In genomic region chr5:69156489-69156888, GRCm38 (mm10) we compare ENCODE assay signal across 30 mouse cellular contexts.
"Had no signal": no experiment of that assay in that cellular context is flagged by ENCODE, and none has a peak within 500 bp of the region (broad histone marks: within the 10 kb centered on the region; RNA-seq: fewer than 3 reads in every experiment).

No protein-coding gene starts in this region.

- H3K4me1 ChIP-seq: limb, embryonic 10.5 days; limb, embryonic 12.5 days; limb, embryonic 13.5 days; limb, embryonic 15.5 days; liver, embryonic 12.5 days; liver, embryonic 13.5 days; liver, embryonic 15.5 days; lung, embryonic 15.5 days; megakaryocyte, embryonic 14.5 days; midbrain, embryonic 10.5 days; midbrain, embryonic 12.5 days; midbrain, embryonic 15.5 days; neural tube, embryonic 12.5 days had no signal

- H3K9me3 ChIP-seq: limb, embryonic 10.5 days; limb, embryonic 12.5 days; limb, embryonic 13.5 days; limb, embryonic 15.5 days; liver, embryonic 12.5 days; liver, embryonic 13.5 days; liver, embryonic 15.5 days; lung, embryonic 15.5 days; midbrain, embryonic 10.5 days; midbrain, embryonic 12.5 days; midbrain, embryonic 13.5 days; midbrain, embryonic 15.5 days; neural tube, embryonic 12.5 days had no signal

- H3K4me2 ChIP-seq: limb, embryonic 12.5 days; limb, embryonic 13.5 days; limb, embryonic 15.5 days; liver, embryonic 11.5 days; liver, embryonic 12.5 days; liver, embryonic 13.5 days; liver, embryonic 15.5 days; lung, embryonic 15.5 days; midbrain, embryonic 11.5 days; midbrain, embryonic 12.5 days; midbrain, embryonic 13.5 days; midbrain, embryonic 15.5 days; neural tube, embryonic 12.5 days had no signal

- H3K4me3 ChIP-seq: left cerebral cortex, adult 2 months; limb, embryonic 10.5 days; limb, embryonic 12.5 days; limb, embryonic 13.5 days; limb, embryonic 15.5 days; liver, embryonic 12.5 days; liver, embryonic 13.5 days; liver, embryonic 15.5 days; lung, embryonic 15.5 days; megakaryocyte, embryonic 14.5 days; midbrain, embryonic 10.5 days; midbrain, embryonic 12.5 days; midbrain, embryonic 13.5 days; midbrain, embryonic 15.5 days; myocyte; neural tube, embryonic 12.5 days had no signal

- ATAC-seq: liver, embryonic 12.5 days; liver, postnatal 0 days; midbrain, embryonic 13.5 days; midbrain, embryonic 15.5 days; midbrain, embryonic 16.5 days had no signal

- H3K36me3 ChIP-seq: limb, embryonic 10.5 days; limb, embryonic 12.5 days; limb, embryonic 13.5 days; limb, embryonic 15.5 days; liver, embryonic 12.5 days; liver, embryonic 13.5 days; liver, embryonic 15.5 days; lung, embryonic 15.5 days; midbrain, embryonic 10.5 days; midbrain, embryonic 12.5 days; midbrain, embryonic 13.5 days; midbrain, embryonic 15.5 days; neural tube, embryonic 12.5 days had no signal

- H3K27ac ChIP-seq: left cerebral cortex, adult 2 months; limb, embryonic 10.5 days; limb, embryonic 12.5 days; limb, embryonic 13.5 days; limb, embryonic 15.5 days; liver, embryonic 12.5 days; liver, embryonic 13.5 days; liver, embryonic 14.5 days; liver, embryonic 15.5 days; lung, embryonic 15.5 days; macrophage; midbrain, embryonic 10.5 days; midbrain, embryonic 12.5 days; midbrain, embryonic 13.5 days; midbrain, embryonic 15.5 days; neural tube, embryonic 12.5 days had no signal

- H3K27me3 ChIP-seq: limb, embryonic 12.5 days; limb, embryonic 13.5 days; limb, embryonic 15.5 days; liver, embryonic 12.5 days; liver, embryonic 13.5 days; liver, embryonic 15.5 days; lung, embryonic 15.5 days; megakaryocyte, embryonic 14.5 days; midbrain, embryonic 12.5 days; midbrain, embryonic 13.5 days; midbrain, embryonic 15.5 days; neural tube, embryonic 12.5 days had no signal

- H3K9ac ChIP-seq: limb, embryonic 12.5 days; limb, embryonic 13.5 days; limb, embryonic 15.5 days; liver, embryonic 12.5 days; liver, embryonic 13.5 days; liver, embryonic 14.5 days; liver, embryonic 15.5 days; liver, postnatal 0 days; lung, embryonic 15.5 days; midbrain, embryonic 12.5 days; midbrain, embryonic 13.5 days; midbrain, embryonic 15.5 days; neural tube, embryonic 12.5 days had no signal

- DNase-seq: left cerebral cortex, postnatal 4 days; liver; liver, embryonic 13.5 days; liver, postnatal 0 days; lung, adult 18-20 months; lung, adult 2 months; lung, postnatal 10 days; lung, postnatal 14 days; lung, postnatal 36 days; midbrain, embryonic 14.5 days had no signal
